Mouse (Mus musculus) erythroblast, embryonic 14.5 days (primary cell): ENCODE results near the gene Dmrtc2. TPM values are rescaled to one million over a fixed set of nuclear protein-coding genes. Genes with fewer than 3 reads are reported as not detected.

Experiments used
- H3K27me3 ChIP-seq: 2 replicates; pipeline ENCODE4 v1.6.1; 2012; ENCODE audit warnings: inconsistent platforms; ENCODE audit not compliant: control insufficient read depth
- H3K36me3 ChIP-seq: 2 replicates; pipeline ENCODE4 v1.6.1; 2012; ENCODE audit warnings: mild to moderate bottlenecking, inconsistent platforms; ENCODE audit not compliant: control insufficient read depth
- H3K4me1 ChIP-seq: 2 replicates; pipeline ENCODE4 v1.6.1; 2012; ENCODE audit warnings: inconsistent platforms; ENCODE audit not compliant: control insufficient read depth
- H3K4me3 ChIP-seq: replicated peaks from 2 replicates; pipeline ENCODE3; 2012; ENCODE audit warnings: moderate library complexity, mild to moderate bottlenecking, inconsistent platforms
- H3K9me3 ChIP-seq: 2 replicates; pipeline ENCODE4 v1.6.1; 2012; ENCODE audit warnings: low read length, inconsistent platforms, mixed read lengths; ENCODE audit not compliant: control insufficient read depth
- GATA1 ChIP-seq: IDR thresholded peaks from 2 replicates; pipeline ENCODE4 v1.6.1; 2012; ENCODE audit warnings: low read length, inconsistent platforms, mixed read lengths
- TAL1 ChIP-seq: IDR thresholded peaks from 3 replicates; pipeline ENCODE4 v1.6.1; 2012; ENCODE audit warnings: low read length, inconsistent platforms, mixed read lengths
- polyA plus RNA-seq: library from polyadenylated mRNA; stranded (reverse); fragments of >175 nt; gene quantifications from 2 replicates; pipeline ENCODE4 v1.2.3, GENCODE M21; 2012

Dmrtc2 gene
- polyA plus RNA-seq, 1 experiment: not detected

DNA sequence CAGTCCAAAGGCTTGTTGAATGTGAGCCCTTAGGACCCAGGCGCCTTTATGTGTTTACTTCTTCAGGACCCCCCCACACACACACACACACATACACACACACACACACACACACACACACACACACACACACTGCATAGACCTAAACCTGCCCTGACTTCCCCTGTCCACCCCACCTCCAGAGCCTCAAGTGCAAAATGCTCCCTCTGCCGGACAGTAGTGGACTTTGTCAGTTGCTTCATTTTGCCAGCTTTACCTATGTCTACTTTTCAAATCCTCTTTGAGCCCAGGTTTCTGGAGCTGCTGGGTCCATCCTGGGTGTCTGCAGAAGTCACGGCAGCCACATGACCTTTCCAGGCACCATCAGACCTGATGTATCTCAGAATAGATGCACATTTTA is 35.1 kb downstream of the Dmrtc2 start:
- Histone ChIP-seq H3K4me3 (peak overlapping the region; percentile 86), H3K36me3 (peaks cover 41% of the 10 kb centered on the region), H3K4me1 (peaks cover 73% of the 10 kb centered on the region), H3K9me3 (no peaks in the 10 kb centered on the region), H3K27me3 (no peaks in the 10 kb centered on the region)
- TF ChIP-seq TAL1: no peak
- TF ChIP-seq GATA1: no peak

DNA sequence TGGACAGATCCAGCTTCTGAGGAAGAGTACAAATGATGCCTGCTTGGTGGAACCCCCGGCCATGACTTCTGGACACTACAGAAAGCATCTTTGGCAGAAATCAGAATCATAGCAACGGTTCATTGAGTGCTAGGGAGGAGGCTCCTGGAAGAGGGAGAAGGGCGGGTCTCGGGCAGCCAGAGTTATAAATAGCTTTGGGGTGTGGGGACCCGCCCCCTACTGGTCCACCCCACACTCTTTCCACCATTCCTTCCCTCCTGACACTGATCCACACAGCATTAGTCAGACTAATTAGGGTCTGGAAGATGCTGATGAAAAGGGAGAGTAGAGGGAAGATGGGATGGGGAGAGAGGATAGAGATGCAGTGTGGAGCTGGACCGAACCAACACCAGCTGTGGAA is 36.7 kb downstream of the Dmrtc2 start:
- Histone ChIP-seq H3K4me3 (peak overlapping the region; percentile 0), H3K4me1 (peaks cover 63% of the 10 kb centered on the region), H3K36me3 (peaks cover 54% of the 10 kb centered on the region), H3K9me3 (no peaks in the 10 kb centered on the region), H3K27me3 (no peaks in the 10 kb centered on the region)
- no peak for TF ChIP-seq GATA1
- TF ChIP-seq TAL1: no peak

DNA sequence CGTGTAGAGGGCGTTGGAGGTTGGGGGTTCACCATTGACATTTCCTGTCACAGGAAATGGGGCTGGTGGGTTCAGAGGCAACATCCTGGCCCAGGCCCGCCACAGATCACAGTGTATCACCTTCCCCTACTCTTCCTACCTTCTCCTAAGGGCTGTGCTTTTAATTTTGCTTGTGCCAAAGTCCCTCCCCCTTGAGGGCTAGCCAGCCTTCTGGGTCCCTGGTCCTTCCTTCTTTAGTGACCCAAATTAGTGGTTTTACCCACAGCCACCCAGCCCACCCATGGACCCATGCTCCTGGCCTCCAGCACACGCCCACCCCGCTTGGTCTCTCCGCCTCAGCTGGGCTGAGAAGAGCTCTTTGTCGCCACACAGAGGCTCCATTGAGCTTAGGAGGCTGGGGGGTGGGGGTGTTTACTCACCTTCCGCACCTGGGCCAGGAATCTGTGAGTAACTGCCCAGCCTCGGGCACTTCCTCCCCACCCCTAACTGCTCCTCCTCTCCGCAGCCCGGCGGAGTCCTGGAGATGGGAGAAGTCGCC is 37.4 kb downstream of the Dmrtc2 start:
- Histone ChIP-seq H3K4me1 (peaks cover 56% of the 10 kb centered on the region), H3K36me3 (peaks cover 61% of the 10 kb centered on the region), H3K9me3 (no peaks in the 10 kb centered on the region), H3K4me3 (no peak overlapping the region), H3K27me3 (no peaks in the 10 kb centered on the region)
- TF ChIP-seq TAL1: no peak
- no peak for TF ChIP-seq GATA1

DNA sequence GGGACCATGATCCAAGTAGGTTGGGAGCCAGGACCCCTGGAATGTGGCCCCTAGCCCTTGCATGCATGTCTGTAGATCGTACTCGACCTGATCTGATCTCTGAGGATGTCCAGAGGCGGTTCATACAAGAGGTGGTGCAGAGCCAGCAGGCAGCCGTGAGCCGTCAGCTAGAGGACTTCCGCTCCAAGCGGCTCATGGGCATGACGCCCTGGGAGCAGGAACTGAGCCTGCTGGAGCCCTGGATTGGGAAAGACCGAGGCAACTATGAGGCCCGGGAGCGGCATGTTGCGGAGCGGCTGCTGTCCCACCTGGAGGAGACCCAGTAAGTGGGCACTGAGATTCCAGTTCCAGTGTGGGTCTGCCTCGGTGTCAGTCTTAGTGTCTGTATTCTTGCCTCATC is 42.6 kb downstream of the Dmrtc2 start:
- Histone ChIP-seq H3K9me3 (no peaks in the 10 kb centered on the region), H3K36me3 (peaks cover 72% of the 10 kb centered on the region), H3K27me3 (no peaks in the 10 kb centered on the region), H3K4me1 (peaks cover 6% of the 10 kb centered on the region), H3K4me3 (no peak overlapping the region)
- TF ChIP-seq GATA1 (no peak), TAL1 (no peak)

DNA sequence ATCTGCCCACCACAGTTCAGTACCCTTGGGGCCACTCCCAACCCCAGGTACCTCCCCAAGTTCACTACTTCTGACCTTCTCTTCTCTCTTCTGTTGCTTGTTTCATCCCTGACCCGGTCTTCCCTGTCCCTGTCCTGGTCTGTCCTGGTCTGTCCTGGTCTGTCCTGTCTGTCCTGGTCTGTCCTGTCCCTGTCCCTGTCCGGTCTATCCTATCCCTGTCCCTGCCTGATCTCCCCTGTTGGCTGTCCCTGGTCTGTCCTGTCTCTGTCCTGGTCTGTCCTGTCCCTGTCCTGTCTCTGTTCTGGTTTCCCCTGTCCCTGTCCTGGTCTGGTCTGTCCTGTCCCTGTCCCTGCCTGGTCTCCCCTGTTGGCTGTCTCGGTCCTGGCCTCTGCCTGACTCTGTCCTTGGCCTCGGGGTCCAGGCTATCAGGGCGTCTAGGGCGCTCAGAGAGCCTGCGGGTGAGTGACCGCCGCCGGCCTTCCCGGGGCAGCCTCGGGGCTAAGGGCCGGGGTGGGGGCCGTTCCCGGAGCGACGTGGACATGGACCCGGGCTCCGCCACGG is 49.0 kb downstream of the Dmrtc2 start:
- Histone ChIP-seq H3K36me3 (peaks cover 74% of the 10 kb centered on the region), H3K9me3 (no peaks in the 10 kb centered on the region), H3K27me3 (no peaks in the 10 kb centered on the region), H3K4me3 (no peak overlapping the region), H3K4me1 (no peaks in the 10 kb centered on the region)
- TF ChIP-seq TAL1 (no peak), GATA1 (no peak)

DNA sequence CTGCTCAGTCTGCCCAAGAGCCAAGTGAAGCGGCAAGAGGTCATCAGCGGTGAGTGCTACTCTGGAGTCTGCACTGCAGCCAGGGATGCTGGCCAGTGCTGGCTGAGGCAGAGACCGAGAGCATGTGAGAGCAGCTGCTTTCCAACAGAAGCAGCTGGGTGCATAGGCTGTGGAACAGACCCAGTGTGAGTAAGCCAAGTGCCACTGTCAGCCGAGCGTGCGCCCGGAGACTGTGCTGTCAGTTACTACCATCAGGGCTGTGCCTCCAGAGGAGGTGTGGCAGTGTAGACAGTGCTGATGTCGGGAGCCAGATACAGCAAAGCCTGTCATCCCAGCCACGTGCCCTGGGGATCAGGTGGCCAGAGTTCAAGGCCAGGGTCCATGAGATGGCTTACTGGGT is 49.9 kb downstream of the Dmrtc2 start:
- H3K36me3 ChIP-seq: peaks cover 83% of the 10 kb centered on the region
- H3K4me3 ChIP-seq: no peak overlapping the region
- no peaks in the 10 kb centered on the region for H3K9me3 ChIP-seq
- no peak for TF ChIP-seq GATA1
- no peak for TF ChIP-seq TAL1
- H3K27me3 ChIP-seq: no peaks in the 10 kb centered on the region
- H3K4me1 ChIP-seq: no peaks in the 10 kb centered on the region

Other genes starting within 250 kb of the Dmrtc2 start
- not detected in 2 replicates for gene Lypd3, start 233.5 kb upstream of the Dmrtc2 start, polyA plus RNA-seq
- not detected in 2 replicates for gene Tex101, start 193.4 kb upstream of the Dmrtc2 start, polyA plus RNA-seq
- gene BC049730, start 160.8 kb upstream of the Dmrtc2 start, polyA plus RNA-seq: 0.24 and 0.66 TPM in 2 replicates
- not detected in 2 replicates for gene Gm4763, start 143.1 kb upstream of the Dmrtc2 start, polyA plus RNA-seq
- gene Cd177, start 109.7 kb upstream of the Dmrtc2 start, polyA plus RNA-seq: 0.02 and 0.12 TPM in 2 replicates
- not detected in 2 replicates for gene Ceacam10, start 92.9 kb upstream of the Dmrtc2 start, polyA plus RNA-seq
- 2.5 and 6.9 TPM in 2 replicates for gene Gm9844, start 7.8 kb upstream of the Dmrtc2 start, polyA plus RNA-seq
- gene Lypd4, start 116 bp upstream of the Dmrtc2 start, polyA plus RNA-seq: 0.06 TPM in 1 of 2 replicates, not detected in the other
- gene Rps19, start 14.3 kb downstream of the Dmrtc2 start, polyA plus RNA-seq: 189 and 353 TPM in 2 replicates
- gene Cd79a, start 27.3 kb downstream of the Dmrtc2 start, polyA plus RNA-seq: 0.08 and 0.10 TPM in 2 replicates
- 20.6 and 20.7 TPM in 2 replicates for gene Arhgef1, start 32.9 kb downstream of the Dmrtc2 start, polyA plus RNA-seq
- not detected in 2 replicates for gene Gm4881, start 74.4 kb downstream of the Dmrtc2 start, polyA plus RNA-seq
- 10.4 and 12.9 TPM in 2 replicates for gene Rabac1, start 102.7 kb downstream of the Dmrtc2 start, polyA plus RNA-seq
- 0.10 and 0.11 TPM in 2 replicates for gene Atp1a3, start 135.9 kb downstream of the Dmrtc2 start, polyA plus RNA-seq
- 0.82 and 0.91 TPM in 2 replicates for gene Grik5, start 202.3 kb downstream of the Dmrtc2 start, polyA plus RNA-seq
- gene Zfp574, start 202.5 kb downstream of the Dmrtc2 start, polyA plus RNA-seq: 3.0 and 3.4 TPM in 2 replicates